In genomic region chr15:98569216-98569615, GRCm38 (mm10) we compare ENCODE assay signal across 8 mouse cellular contexts. TPM values are rescaled to one million over a fixed set of nuclear protein-coding genes. Genes with fewer than 3 reads are reported as not detected.
DNase-seq lines count a peak whose midpoint lies in the region; ATAC-seq and TF ChIP-seq lines count a peak whose summit lies in the region.

No protein-coding gene starts in this region.

- H3K9ac ChIP-seq in limb, embryonic 13.5 days: peak overlapping the region; percentile 91
- peak overlapping the region; percentile 76 for H3K9ac ChIP-seq in stomach, postnatal 0 days (ENCODE audit: low read length)

- H3K27ac ChIP-seq in limb, embryonic 13.5 days: no peak overlapping the region
- H3K27ac ChIP-seq in stomach, postnatal 0 days (replicated peaks): no peak overlapping the region

- H3K36me3 ChIP-seq in megakaryocyte, embryonic 14.5 days (replicated peaks; ENCODE audit: low read length): peaks cover 23% of the 10 kb centered on the region
- H3K36me3 ChIP-seq in limb, embryonic 13.5 days: no peaks in the 10 kb centered on the region; the same call in 1 of the 2 replicates
- H3K36me3 ChIP-seq in stomach, postnatal 0 days (ENCODE audit: control insufficient read depth, insufficient read depth, low read length): no peaks in the 10 kb centered on the region

- no peak for TF ChIP-seq EP300 in stomach, postnatal 0 days (optimal IDR thresholded peaks at IDR 0.05)

- H3K9me3 ChIP-seq in megakaryocyte, embryonic 14.5 days: no peaks in the 10 kb centered on the region
- H3K9me3 ChIP-seq in limb, embryonic 13.5 days: no peaks in the 10 kb centered on the region
- no peaks in the 10 kb centered on the region for H3K9me3 ChIP-seq in stomach, postnatal 0 days (ENCODE audit: control insufficient read depth, low read length)

- peak overlapping the region; percentile 98 for H3K4me3 ChIP-seq in megakaryocyte, embryonic 14.5 days (replicated peaks)
- H3K4me3 ChIP-seq in limb, embryonic 13.5 days: peak overlapping the region; percentile 93
- no peak overlapping the region for H3K4me3 ChIP-seq in stomach, postnatal 0 days (ENCODE audit: low read depth, low read length)

- WGBS in limb, embryonic 13.5 days: 67% methylated on average over 7 of the region's 7 CpGs
- 54% methylated on average over 7 of the region's 7 CpGs for WGBS in stomach, postnatal 0 days

- peaks cover 54% of the 10 kb centered on the region for H3K4me1 ChIP-seq in megakaryocyte, embryonic 14.5 days
- peaks cover 26% of the 10 kb centered on the region for H3K4me1 ChIP-seq in limb, embryonic 13.5 days
- no peaks in the 10 kb centered on the region for H3K4me1 ChIP-seq in stomach, postnatal 0 days (replicated peaks; ENCODE audit: control insufficient read depth, insufficient read depth)

- ATAC-seq in megakaryocyte, adult 5-6 weeks (ENCODE audit: poor library complexity, severe bottlenecking): no peak
- ATAC-seq in limb, embryonic 13.5 days (ENCODE audit: low FRiP score, low read depth): no peak
- no peak for ATAC-seq in stomach, postnatal 0 days (ENCODE audit: low FRiP score, low TSS enrichment)
- ATAC-seq in granulocyte monocyte progenitor cell, adult 5-6 weeks (replicated peaks; ENCODE audit: poor library complexity, severe bottlenecking): no peak

- peak; percentile 33 to 78 for DNase-seq in adrenal gland, adult (ENCODE audit: inconsistent age in 2 of 2, low spot score in 1 of 2)
- DNase-seq in adrenal gland, postnatal 14 days: no peak
- DNase-seq in stomach, postnatal 0 days (ENCODE audit: low spot score): no peak
- no peak for DNase-seq in right cerebral cortex, adult 18-20 months

- no peaks in the 10 kb centered on the region for H3K27me3 ChIP-seq in megakaryocyte, embryonic 14.5 days (replicated peaks)
- H3K27me3 ChIP-seq in limb, embryonic 13.5 days: no peaks in the 10 kb centered on the region
- H3K27me3 ChIP-seq in stomach, postnatal 0 days (ENCODE audit: control insufficient read depth, insufficient read depth, low read length): no peaks in the 10 kb centered on the region

- H3K4me2 ChIP-seq in limb, embryonic 13.5 days (replicated peaks): peak overlapping the region; percentile 88
- peak overlapping the region; percentile 71; the same call in 1 of the 2 replicates for H3K4me2 ChIP-seq in stomach, postnatal 0 days (replicated peaks; ENCODE audit: low read depth)

- TF ChIP-seq CTCF in stomach, postnatal 0 days (IDR thresholded peaks at IDR 0.05; ENCODE audit: low read depth): no peak

RNA-seq across cellular contexts. Expression of gene Ccnt1, which starts 1.5 kb away (rescaled TPM):
- total RNA-seq in adrenal gland, postnatal 14 days (2021): 57.0 and 57.3 TPM in 2 replicates
- 1.4 and 5.1 TPM in 2 replicates for polyA plus RNA-seq in megakaryocyte, embryonic 14.5 days (2012; ENCODE audit: insufficient read depth, low replicate concordance)
- total RNA-seq in megakaryocyte, adult 5-6 weeks (2015): 33.0 and 38.7 TPM in 2 replicates
- total RNA-seq in megakaryocyte, adult 5-6 weeks (2017): 41.3 and 43.5 TPM in 2 replicates
- polyA plus RNA-seq in limb, embryonic 13.5 days (2015; fragmentation: Nextera tagmentation; extraction: Ambion mirVana): 57.7 and 62.1 TPM in 2 replicates
- 20.8 and 23.9 TPM in 2 replicates for polyA plus RNA-seq in stomach, postnatal 0 days (2015; fragmentation: Nextera tagmentation; extraction: Ambion mirVana)
- 53.4 and 57.0 TPM in 2 replicates for total RNA-seq in granulocyte monocyte progenitor cell, adult 5-6 weeks (2014; fragmentation: Nextera tagmentation)
- total RNA-seq in granulocyte monocyte progenitor cell, adult 5-6 weeks (2017): 57.3 and 70.4 TPM in 2 replicates

RNA-seq across cellular contexts. Expression of gene 4930415O20Rik, which starts 1.6 kb away (rescaled TPM):
- total RNA-seq in adrenal gland, postnatal 14 days (2021): 1.1 TPM in 1 of 2 replicates, not detected in the other
- polyA plus RNA-seq in megakaryocyte, embryonic 14.5 days (2012; ENCODE audit: insufficient read depth, low replicate concordance): not detected in 2 replicates
- 0.46 TPM in 1 of 2 replicates, not detected in the other for total RNA-seq in megakaryocyte, adult 5-6 weeks (2015)
- not detected in 2 replicates for total RNA-seq in megakaryocyte, adult 5-6 weeks (2017)
- not detected in 2 replicates for polyA plus RNA-seq in limb, embryonic 13.5 days (2015; fragmentation: Nextera tagmentation; extraction: Ambion mirVana)
- 0.19 and 0.36 TPM in 2 replicates for polyA plus RNA-seq in stomach, postnatal 0 days (2015; fragmentation: Nextera tagmentation; extraction: Ambion mirVana)
- total RNA-seq in granulocyte monocyte progenitor cell, adult 5-6 weeks (2014; fragmentation: Nextera tagmentation): not detected in 2 replicates
- total RNA-seq in granulocyte monocyte progenitor cell, adult 5-6 weeks (2017): not detected in 2 replicates

RNA-seq across cellular contexts. Expression of gene Kansl2, which starts 35.2 kb away (rescaled TPM):
- 72.5 and 85.8 TPM in 2 replicates for total RNA-seq in adrenal gland, postnatal 14 days (2021)
- polyA plus RNA-seq in megakaryocyte, embryonic 14.5 days (2012; ENCODE audit: insufficient read depth, low replicate concordance): 7.5 and 14.4 TPM in 2 replicates
- 36.7 and 42.7 TPM in 2 replicates for total RNA-seq in megakaryocyte, adult 5-6 weeks (2015)
- 30.4 and 31.8 TPM in 2 replicates for total RNA-seq in megakaryocyte, adult 5-6 weeks (2017)
- 139 and 147 TPM in 2 replicates for polyA plus RNA-seq in limb, embryonic 13.5 days (2015; fragmentation: Nextera tagmentation; extraction: Ambion mirVana)
- 44.3 and 44.9 TPM in 2 replicates for polyA plus RNA-seq in stomach, postnatal 0 days (2015; fragmentation: Nextera tagmentation; extraction: Ambion mirVana)
- total RNA-seq in granulocyte monocyte progenitor cell, adult 5-6 weeks (2014; fragmentation: Nextera tagmentation): 67.5 and 74.5 TPM in 2 replicates
- total RNA-seq in granulocyte monocyte progenitor cell, adult 5-6 weeks (2017): 58.9 and 61.0 TPM in 2 replicates

RNA-seq across cellular contexts. Expression of gene Adcy6, which starts 40.7 kb away (rescaled TPM):
- total RNA-seq in adrenal gland, postnatal 14 days (2021): 73.8 and 86.1 TPM in 2 replicates
- polyA plus RNA-seq in megakaryocyte, embryonic 14.5 days (2012; ENCODE audit: insufficient read depth, low replicate concordance): 2.1 and 9.3 TPM in 2 replicates
- total RNA-seq in megakaryocyte, adult 5-6 weeks (2015): 0.31 and 0.71 TPM in 2 replicates
- total RNA-seq in megakaryocyte, adult 5-6 weeks (2017): 0.99 and 1.1 TPM in 2 replicates
- 16.9 and 17.1 TPM in 2 replicates for polyA plus RNA-seq in limb, embryonic 13.5 days (2015; fragmentation: Nextera tagmentation; extraction: Ambion mirVana)
- 9.0 and 9.5 TPM in 2 replicates for polyA plus RNA-seq in stomach, postnatal 0 days (2015; fragmentation: Nextera tagmentation; extraction: Ambion mirVana)
- 1.8 and 3.1 TPM in 2 replicates for total RNA-seq in granulocyte monocyte progenitor cell, adult 5-6 weeks (2014; fragmentation: Nextera tagmentation)
- total RNA-seq in granulocyte monocyte progenitor cell, adult 5-6 weeks (2017): 2.1 and 2.9 TPM in 2 replicates

Comparison
In these comparisons a context has a peak if more than half of its experiments do, and no peak if none do; other contexts are left out.
1. DNase-seq: peak in adrenal gland, adult (2 of 2); none in adrenal gland, postnatal 14 days (single experiment), stomach, postnatal 0 days (single experiment) and right cerebral cortex, adult 18-20 months (single experiment).